In genomic region chr11:87568255-87568953, GRCm38 (mm10) we compare ENCODE assay signal across 9 mouse cellular contexts. TPM values are rescaled to one million over a fixed set of nuclear protein-coding genes. Genes with fewer than 3 reads are reported as not detected.
DNase-seq lines count a peak whose midpoint lies in the region; ATAC-seq and TF ChIP-seq lines count a peak whose summit lies in the region.
"Had no signal": no experiment of that assay in that cellular context is flagged by ENCODE, and none has a peak within 500 bp of the region (broad histone marks: within the 10 kb centered on the region; RNA-seq: fewer than 3 reads in every experiment).

TSS of gene Sept4 (plus strand) at chr11:87568903.

- no peaks in the 10 kb centered on the region for H3K27me3 ChIP-seq in Patski
- H3K27me3 ChIP-seq in intestine, embryonic 16.5 days (replicated peaks; ENCODE audit: control insufficient read depth, insufficient read depth, low read length) = no peaks in the 10 kb centered on the region
- H3K27me3 ChIP-seq in midbrain, embryonic 14.5 days (ENCODE audit: control insufficient read depth, insufficient read depth, low read length) = no peaks in the 10 kb centered on the region

- no peaks in the 10 kb centered on the region for H3K9me3 ChIP-seq in intestine, embryonic 16.5 days (ENCODE audit: control insufficient read depth, low read length)
- H3K9me3 ChIP-seq in midbrain, embryonic 14.5 days (ENCODE audit: control insufficient read depth, low read length) = no peaks in the 10 kb centered on the region

- no peak within 1 kb of the TSS for H3K4me2 ChIP-seq in intestine, embryonic 16.5 days (ENCODE audit: low read depth, low read length)
- H3K4me2 ChIP-seq in midbrain, embryonic 14.5 days (ENCODE audit: low read length) = no peak within 1 kb of the TSS

- POLR2A ChIA-PET in Patski (lab: Charles Lee) = no interaction called here

- no peak for TF ChIP-seq CTCF in Patski (IDR thresholded peaks at IDR 0.05)

- H3K4me1 ChIP-seq in intestine, embryonic 16.5 days (ENCODE audit: control insufficient read depth, insufficient read depth, low read length) = no peaks in the 10 kb centered on the region
- H3K4me1 ChIP-seq in midbrain, embryonic 14.5 days (ENCODE audit: control insufficient read depth, insufficient read depth, low read length) = no peaks in the 10 kb centered on the region

- in situ Hi-C loops in Patski (cut with MboI; ENCODE audit: low pct_unique_long_range_greater_than_20kb) = no loop called here

- no peak for DNase-seq in frontal cortex, postnatal 36 days (ENCODE audit: low spot score in 2 of 2)
- DNase-seq in Patski (ENCODE audit: low read depth, low spot score) (no peak), MN1 (ENCODE audit: low spot score) (no peak)
- DNase-seq in gonadal fat pad, adult 2 months (ENCODE audit: low read depth) = no peak
- DNase-seq in midbrain, embryonic 14.5 days = no peak
- no peak for DNase-seq in frontal cortex, postnatal 14 days (ENCODE audit: low spot score in 2 of 2)

- no peak within 1 kb of the TSS for H3K27ac ChIP-seq in intestine, embryonic 16.5 days (ENCODE audit: low read length)
- no peak within 1 kb of the TSS for H3K27ac ChIP-seq in midbrain, embryonic 14.5 days (replicated peaks; ENCODE audit: low read depth, low read length)

- H3K36me3 ChIP-seq in intestine, embryonic 16.5 days (ENCODE audit: control insufficient read depth, insufficient read depth, low read length) = no peaks in the 10 kb centered on the region
- no peaks in the 10 kb centered on the region for H3K36me3 ChIP-seq in midbrain, embryonic 14.5 days (ENCODE audit: control insufficient read depth, insufficient read depth, low read length)

- no peak within 1 kb of the TSS for H3K4me3 ChIP-seq in intestine, embryonic 16.5 days (ENCODE audit: low read length)
- H3K4me3 ChIP-seq in midbrain, embryonic 14.5 days (replicated peaks; ENCODE audit: low read depth, low read length) = no peak within 1 kb of the TSS
- H3K4me3 ChIP-seq: erythroblast, embryonic 14.5 days had no signal

- WGBS in intestine, embryonic 16.5 days = 74% methylated on average over 7 of the region's 7 CpGs
- WGBS in midbrain, embryonic 14.5 days = 82% methylated on average over 7 of the region's 7 CpGs

- ATAC-seq in frontal cortex, adult (ENCODE audit: low TSS enrichment) = peak; percentile 60
- ATAC-seq in Patski = no peak
- no peak for ATAC-seq in intestine, embryonic 16.5 days
- ATAC-seq in midbrain, embryonic 14.5 days (ENCODE audit: low FRiP score, low TSS enrichment) = no peak

- CTCF ChIA-PET in Patski (lab: Charles Lee) = no interaction called here

- no peak within 1 kb of the TSS for H3K9ac ChIP-seq in intestine, embryonic 16.5 days (ENCODE audit: low read depth, low read length)
- H3K9ac ChIP-seq in midbrain, embryonic 14.5 days (replicated peaks; ENCODE audit: low read length) = no peak within 1 kb of the TSS

RNA-seq across cellular contexts. Expression of gene Sept4, which starts in this region (rescaled TPM):
- 458 TPM for polyA plus RNA-seq in Patski (2021)
- 39.0 and 40.1 TPM in 2 replicates for polyA plus RNA-seq in gonadal fat pad, adult 2 months (2012; rRNA removed)
- 30.6 and 31.4 TPM in 2 replicates for polyA plus RNA-seq in intestine, embryonic 16.5 days (2015; fragmentation: Nextera tagmentation; extraction: Ambion mirVana)
- 20.0 and 21.5 TPM in 2 replicates for polyA plus RNA-seq in midbrain, embryonic 14.5 days (2014; fragmentation: Nextera tagmentation; extraction: Ambion mirVana)

Comparison
In these comparisons a context has a peak if more than half of its experiments do, and no peak if none do; other contexts are left out.
1. RNA of gene Sept4 (polyA plus RNA-seq): 458 TPM in Patski (single experiment); 39.0 to 40.1 TPM in gonadal fat pad, adult 2 months, 30.6 to 31.4 TPM in intestine, embryonic 16.5 days and 20.0 to 21.5 TPM in midbrain, embryonic 14.5 days; every median in the first group is over 10 times any median in the second.